Mouse (Mus musculus) forebrain, embryonic 11.5 days (tissue): ENCODE results near the gene Psg27. TPM values are rescaled to one million over a fixed set of nuclear protein-coding genes. Genes with fewer than 3 reads are reported as not detected.

Source experiments
- ATAC-seq: fragments of 200-750 bp; cut with Nextera tagmentation; replicated peaks from 2 replicates; pipeline ENCODE4 v1.8.0; 2017; ENCODE audit warnings: moderate TSS enrichment; ENCODE audit not compliant: low FRiP score
- DNase-seq: peaks from one replicate; pipeline ENCODE4 v3.0.0-alpha.2; 2017; ENCODE audit warnings: low spot score
- H3K27ac ChIP-seq: fragments of 300-500 bp; sonication (generic); 2 replicates; pipeline ENCODE4 v1.5.1; 2014; ENCODE audit warnings: low read depth, low read length
- H3K27me3 ChIP-seq: fragments of 300-500 bp; sonication (generic); 2 replicates; pipeline ENCODE4 v1.6.1; 2014; ENCODE audit warnings: mild to moderate bottlenecking, low read length, mixed read lengths; ENCODE audit not compliant: control insufficient read depth, insufficient read depth
- H3K36me3 ChIP-seq: fragments of 300-500 bp; sonication (generic); 2 replicates; pipeline ENCODE4 v1.6.1; 2014; ENCODE audit warnings: mild to moderate bottlenecking, low read length, moderate library complexity, mixed read lengths; ENCODE audit not compliant: control insufficient read depth, insufficient read depth
- H3K4me1 ChIP-seq: fragments of 300-500 bp; sonication (generic); replicated peaks from 2 replicates; pipeline ENCODE4 v1.6.1; 2014; ENCODE audit warnings: low read length, mixed read lengths; ENCODE audit not compliant: control insufficient read depth, insufficient read depth
- H3K4me2 ChIP-seq: fragments of 300-500 bp; sonication (generic); 2 replicates; pipeline ENCODE4 v1.6.1; 2014; ENCODE audit warnings: low read depth, mild to moderate bottlenecking, low read length, moderate library complexity, mixed read lengths; ENCODE audit not compliant: severe bottlenecking
- H3K4me3 ChIP-seq: fragments of 300-500 bp; sonication (generic); 2 replicates; pipeline ENCODE4 v1.5.1; 2014; ENCODE audit warnings: low read depth, low read length
- H3K9ac ChIP-seq: fragments of 300-500 bp; sonication (generic); 2 replicates; pipeline ENCODE4 v1.6.1; 2014; ENCODE audit warnings: low read length
- H3K9me3 ChIP-seq: fragments of 300-500 bp; sonication (generic); 2 replicates; pipeline ENCODE4 v1.6.1; 2016; ENCODE audit warnings: low read length, mixed read lengths; ENCODE audit not compliant: control insufficient read depth
- WGBS: fragments of 180-500 bp; shearing (Covaris S2); extraction: QIAGEN DNeasy Blood & Tissue Kit; methylation state at CpG from one replicate; pipeline ENCODE4 v1.1.7; 2014; 5-methylcytosine and 5-hydroxymethylcytosine counted together
- polyA plus RNA-seq: library from polyadenylated mRNA; unstranded; fragments of >200 nt; fragmentation: Nextera tagmentation; extraction: Ambion mirVana; gene quantifications from 2 replicates; pipeline ENCODE4 v1.2.1, GENCODE M21; 2014

The Psg27 gene
- polyA plus RNA-seq, 1 experiment from 2014 or later: not detected

- ATAC-seq: no peak
- 17% methylated on average over 9 of the region's 9 CpGs for WGBS
- Histone ChIP-seq H3K4me3 (no peak overlapping the region), H3K9ac (no peak overlapping the region), H3K36me3 (no peaks in the 10 kb centered on the region), H3K4me1 (no peaks in the 10 kb centered on the region), H3K9me3 (no peaks in the 10 kb centered on the region), H3K27me3 (no peaks in the 10 kb centered on the region), H3K27ac (no peak overlapping the region), H3K4me2 (no peak overlapping the region)
- DNase-seq: peak; percentile 54
These were observed 55.6 kb downstream of the Psg27 start for GRCm38 (mm10) chr7:18511479-18511878.

Other genes starting within 250 kb of the Psg27 start
- gene Psg18, start 212.3 kb downstream of the Psg27 start, polyA plus RNA-seq: not detected in 2 replicates
- not detected in 2 replicates for gene Psg28, start 135.3 kb downstream of the Psg27 start, polyA plus RNA-seq
- not detected in 2 replicates for gene Psg26, start 83.1 kb downstream of the Psg27 start, polyA plus RNA-seq
- gene Psg25, start 35.0 kb downstream of the Psg27 start, polyA plus RNA-seq: not detected in 2 replicates
- gene Psg23, start 49.2 kb upstream of the Psg27 start, polyA plus RNA-seq: not detected in 2 replicates
- gene Psg21, start 89.4 kb upstream of the Psg27 start, polyA plus RNA-seq: not detected in 2 replicates
- gene Psg20, start 118.9 kb upstream of the Psg27 start, polyA plus RNA-seq: not detected in 2 replicates
- gene Psg22, start 150.8 kb upstream of the Psg27 start, polyA plus RNA-seq: not detected in 2 replicates
- not detected in 2 replicates for gene Psg19, start 231.2 kb upstream of the Psg27 start, polyA plus RNA-seq